Mouse (Mus musculus): ENCODE data around the gene Tanc2.

- TF ChIP-seq CTCF (IDR thresholded peaks at IDR 0.05; ENCODE audit: low read depth, low read length) (no peak), POLR2A (IDR thresholded peaks at IDR 0.05; ENCODE audit: insufficient read depth, low read length) (no peak), EP300 (IDR thresholded peaks at IDR 0.05; ENCODE audit: insufficient read depth, low read depth, low read length) (no peak)
These were observed 95.0 kb downstream of the Tanc2 start for GRCm38 (mm10) chr11:105684747-105685146.

Measured in ES-Bruce4 (cell line).